Mouse (Mus musculus): ENCODE measurements around the gene Chd5.

Chd5 gene

DNA sequence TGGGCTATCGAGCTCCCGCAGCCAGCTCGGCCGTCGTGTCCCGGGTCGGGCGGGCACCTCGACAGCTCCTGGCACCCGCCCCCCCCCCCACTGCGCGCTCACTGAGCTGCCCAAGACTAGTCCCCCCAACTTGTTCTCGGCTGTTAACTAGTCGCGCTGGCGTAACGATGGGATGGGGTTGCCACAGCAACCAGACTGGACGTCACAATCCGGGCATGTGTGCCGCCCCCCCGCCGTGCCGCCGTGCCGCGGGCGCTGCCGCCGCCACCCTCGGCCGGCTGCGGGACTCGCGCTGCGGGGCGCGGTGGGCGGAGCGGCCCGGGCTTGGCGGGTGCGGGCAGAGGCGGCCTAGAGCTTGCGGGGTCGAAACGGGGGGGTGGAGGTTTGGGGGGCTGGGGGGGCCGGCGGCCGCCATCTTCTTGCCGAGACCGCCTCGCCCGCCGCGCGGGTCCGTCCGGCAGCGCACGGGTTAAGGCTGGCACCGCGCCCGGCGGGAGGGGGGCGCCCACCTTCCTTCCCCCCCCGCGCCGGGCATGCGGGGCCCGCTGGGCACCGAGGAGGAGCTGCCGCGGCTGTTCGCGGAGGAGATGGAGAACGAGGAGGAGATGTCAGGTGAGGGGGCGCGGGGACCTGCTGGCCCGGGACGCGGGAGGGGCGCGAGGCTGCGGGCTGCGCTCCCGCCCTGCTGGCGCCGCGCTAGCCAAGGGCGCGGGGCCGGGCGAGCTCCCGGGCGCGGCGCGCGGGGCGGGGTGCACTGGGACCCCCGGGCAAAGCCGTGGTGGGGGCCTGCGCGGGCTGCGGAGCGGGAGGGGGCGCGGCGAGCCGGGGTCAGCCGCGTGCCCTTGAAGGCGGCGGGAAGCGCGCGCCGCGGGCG, at the start of gene Chd5:
TSS of gene Chd5 (plus strand) at position 233 of the 874 bp plus-strand sequence.
- CTCF ChIA-PET: interaction anchor here (0.6 kb wide), 1 partner anchor 1823 kb away, joined by 3 read pairs; no protein-coding TSS in a partner anchor

DNA sequence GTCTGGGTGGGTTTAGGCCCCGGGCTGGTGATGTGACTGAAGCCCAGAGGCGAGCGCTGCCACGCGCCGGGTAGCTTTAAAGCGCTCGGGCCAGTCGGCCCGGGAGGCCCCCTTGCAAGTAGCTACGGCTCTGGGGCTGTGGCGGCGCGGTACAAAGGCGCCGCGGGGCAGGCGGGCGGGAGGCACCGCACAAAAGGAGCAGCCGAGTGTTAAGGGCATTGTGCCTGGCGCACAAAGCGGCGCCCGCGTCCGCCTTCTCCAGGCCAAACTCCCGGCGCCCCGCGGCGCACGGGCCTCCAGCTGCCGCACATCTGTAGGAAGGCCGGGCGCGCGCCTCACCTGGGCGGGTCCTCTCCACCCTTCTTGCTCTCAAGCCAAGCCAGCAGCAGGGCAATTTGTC, 48.1 kb upstream of the Chd5 start:
- CTCF ChIA-PET: no interaction called here

DNA sequence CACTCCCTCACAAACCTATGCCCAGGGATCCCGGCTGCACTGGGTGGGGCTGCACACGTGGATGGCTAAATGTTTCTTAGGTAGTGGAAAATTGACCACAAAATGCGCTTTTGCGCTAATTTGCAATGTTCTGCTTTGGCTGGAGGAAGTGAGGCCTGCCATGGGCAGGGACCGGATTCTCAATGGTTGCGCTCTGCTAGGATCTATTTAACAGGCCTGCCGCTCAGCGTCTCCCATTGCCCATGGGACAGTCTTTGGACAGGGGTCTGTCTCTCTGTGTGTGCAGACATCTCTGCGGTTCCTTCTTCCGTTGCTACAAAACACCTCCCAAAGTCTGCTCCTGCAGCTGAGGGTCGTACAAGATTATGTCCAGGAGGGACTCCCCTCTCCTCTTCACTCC, 47.5 kb upstream of the Chd5 start:
- CTCF ChIA-PET: no interaction called here

GRCm38 (mm10) chr4:152291562-152291961, 46.9 kb upstream of the Chd5 start, which contains the start of gene Hes3:
TSS of gene Hes3 (minus strand) at chr4:152291662.
- CTCF ChIA-PET: interaction anchor here (0.7 kb wide), 1 partner anchor 38 kb away, joined by 3 read pairs; no protein-coding TSS in a partner anchor

DNA sequence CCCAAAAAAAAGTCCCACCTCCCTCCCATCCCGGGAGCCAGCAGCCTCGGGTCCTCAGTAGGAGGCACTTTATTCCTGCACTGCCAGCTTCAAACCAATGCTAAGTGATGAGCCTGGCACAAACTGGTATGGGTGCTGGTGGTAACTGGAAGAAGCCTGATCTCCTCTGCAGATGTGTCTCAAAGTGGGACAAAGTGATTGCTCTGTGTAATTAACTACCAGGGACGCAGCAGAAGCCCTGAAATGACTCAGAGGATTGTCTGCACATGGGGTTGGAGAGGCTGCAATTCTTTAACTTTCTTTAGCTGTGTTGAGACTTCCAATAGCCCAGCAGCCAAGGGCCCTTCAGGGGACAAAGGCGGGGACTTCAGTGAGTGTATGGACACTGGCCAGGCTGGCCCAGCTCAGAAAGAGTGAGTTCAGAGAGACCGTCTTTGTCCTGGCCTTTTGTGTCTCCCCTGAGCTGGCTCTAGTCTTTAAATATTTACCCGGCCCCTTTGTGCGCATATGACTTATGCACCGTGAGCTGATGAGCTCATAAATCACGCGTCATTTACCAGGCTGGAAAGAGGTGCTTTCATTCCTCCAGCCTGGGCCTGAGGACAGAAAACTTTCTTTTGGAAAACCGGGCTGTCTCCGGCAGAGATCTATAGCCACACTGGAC, 46.2 kb upstream of the Chd5 start:
- CTCF ChIA-PET: interaction anchor here (0.7 kb wide), 1 partner anchor 38 kb away, joined by 3 read pairs; no protein-coding TSS in a partner anchor

- CTCF ChIA-PET: no interaction called here
These were observed 44.1 kb upstream of the Chd5 start for GRCm38 (mm10) chr4:152294188-152294929.

DNA sequence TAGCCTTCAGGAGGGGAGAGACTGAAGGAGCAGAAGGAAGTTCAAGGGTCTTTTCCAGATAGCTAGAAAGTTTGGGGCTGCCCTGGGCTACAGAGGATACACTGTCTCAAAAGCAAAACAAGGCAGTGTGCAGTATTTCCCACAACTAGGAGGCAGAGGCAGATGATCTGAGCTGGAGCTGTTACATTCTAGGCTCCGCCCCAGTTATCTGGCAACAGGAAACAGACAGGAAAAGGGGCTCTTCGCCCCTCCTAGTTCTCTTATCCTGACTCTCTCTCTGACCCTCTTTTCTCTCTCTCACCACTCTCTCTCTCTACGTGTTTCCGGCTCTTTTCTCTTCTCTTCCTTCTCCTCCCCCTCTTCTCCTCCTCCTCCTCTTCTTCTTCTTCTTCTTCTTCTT, 42.5 kb upstream of the Chd5 start:
- CTCF ChIA-PET: no interaction called here

- CTCF ChIA-PET: no interaction called here
These were observed 42.1 kb upstream of the Chd5 start for GRCm38 (mm10) chr4:152296371-152296770.

DNA sequence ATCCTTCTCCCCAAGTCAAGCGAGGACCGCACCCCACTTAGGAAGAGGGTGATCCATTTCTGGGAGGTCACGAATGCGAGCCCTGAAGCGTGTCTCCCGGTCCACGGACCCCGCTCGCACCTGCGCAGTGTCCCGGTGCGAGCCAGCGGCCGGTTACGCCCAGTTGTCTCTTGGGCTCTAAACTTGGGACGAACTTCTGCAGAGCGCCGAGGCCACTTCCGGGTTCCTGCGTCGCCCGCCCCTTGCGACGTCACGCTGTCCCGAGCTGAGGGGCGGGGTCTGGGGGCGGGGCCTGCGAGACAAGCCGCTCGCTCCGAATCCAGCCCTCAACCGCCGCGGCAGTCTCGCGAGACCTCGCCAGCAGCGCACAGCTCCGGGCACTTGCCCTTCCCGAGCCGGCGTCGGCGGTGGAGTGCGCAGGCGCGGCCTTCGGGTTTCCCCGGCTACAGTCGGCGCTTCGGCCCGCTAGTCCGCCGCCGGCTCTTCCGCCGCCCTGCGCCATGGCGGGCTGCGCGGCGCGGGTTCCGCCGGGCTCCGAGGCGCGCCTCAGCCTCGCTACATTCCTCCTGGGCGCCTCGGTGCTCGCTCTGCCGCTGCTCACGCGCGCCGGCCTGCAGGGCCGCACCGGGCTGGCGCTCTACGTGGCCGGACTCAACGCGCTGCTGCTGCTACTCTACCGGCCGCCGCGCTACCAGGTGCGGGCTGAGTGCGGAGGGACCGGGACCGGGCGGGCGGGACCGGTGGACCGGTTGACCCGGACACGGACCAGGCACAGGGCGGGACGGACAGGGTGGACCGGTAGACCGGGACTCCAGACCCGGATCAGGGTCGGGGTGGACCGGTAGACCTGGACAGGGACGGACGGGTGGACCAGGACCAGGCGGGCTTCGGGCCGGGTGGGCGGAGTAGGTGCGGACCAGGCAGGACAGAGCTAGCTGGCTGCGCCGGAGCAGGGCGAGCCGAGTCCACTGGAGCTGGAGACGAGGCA, 41.3 kb upstream of the Chd5 start, which contains the start of gene Icmt:
TSS of gene Icmt (plus strand) at position 354 of the 988 bp plus-strand sequence.
- CTCF ChIA-PET: no interaction called here

- CTCF ChIA-PET: no interaction called here
These were observed 39.6 kb upstream of the Chd5 start for GRCm38 (mm10) chr4:152298836-152299235.

DNA sequence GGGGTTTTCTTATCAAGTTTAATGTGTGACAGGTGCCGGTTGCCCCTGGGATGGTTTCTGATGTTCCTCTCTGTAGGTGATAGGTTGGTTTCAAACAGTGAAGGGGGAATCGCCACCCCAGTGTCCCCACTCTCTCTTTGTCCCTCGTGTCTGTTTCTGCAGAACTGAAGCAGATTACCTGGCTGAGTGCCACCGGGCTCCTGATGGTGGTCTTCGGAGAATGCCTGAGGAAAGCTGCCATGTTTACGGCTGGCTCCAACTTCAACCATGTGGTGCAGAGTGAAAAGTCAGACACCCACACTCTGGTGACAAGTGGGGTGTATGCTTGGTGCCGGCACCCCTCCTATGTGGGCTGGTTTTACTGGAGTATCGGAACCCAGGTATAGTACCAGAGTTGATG, 38.1 kb upstream of the Chd5 start:
- CTCF ChIA-PET: no interaction called here

GRCm38 (mm10) chr4:152302012-152302411, 36.4 kb upstream of the Chd5 start:
- CTCF ChIA-PET: no interaction called here

- CTCF ChIA-PET: no interaction called here
These were observed 35.3 kb upstream of the Chd5 start for GRCm38 (mm10) chr4:152303172-152303571.

DNA sequence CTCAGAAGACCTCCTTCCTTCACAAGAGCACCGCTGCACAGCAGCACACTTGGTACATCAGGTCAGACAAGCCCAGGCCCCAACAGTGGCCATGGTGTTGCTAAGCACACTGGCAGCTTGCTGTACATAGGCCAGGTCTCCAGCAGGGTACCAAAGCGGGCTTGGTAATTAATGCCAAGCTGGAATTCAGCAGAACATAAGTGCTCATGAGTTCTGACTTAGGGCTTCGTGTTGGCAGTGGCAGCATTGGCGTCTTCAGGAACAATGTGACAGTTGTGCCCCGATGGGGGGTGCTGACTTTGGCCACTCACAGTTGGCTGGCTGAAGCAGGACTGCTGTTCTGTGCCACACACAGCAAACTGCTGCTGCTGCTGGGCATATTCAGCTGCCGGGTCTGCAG, 33.8 kb upstream of the Chd5 start:
- CTCF ChIA-PET: no interaction called here

- CTCF ChIA-PET: no interaction called here
These were observed 32.5 kb upstream of the Chd5 start for GRCm38 (mm10) chr4:152305991-152306390.

GRCm38 (mm10) chr4:152307542-152307941, 30.9 kb upstream of the Chd5 start:
- CTCF ChIA-PET: no interaction called here

DNA sequence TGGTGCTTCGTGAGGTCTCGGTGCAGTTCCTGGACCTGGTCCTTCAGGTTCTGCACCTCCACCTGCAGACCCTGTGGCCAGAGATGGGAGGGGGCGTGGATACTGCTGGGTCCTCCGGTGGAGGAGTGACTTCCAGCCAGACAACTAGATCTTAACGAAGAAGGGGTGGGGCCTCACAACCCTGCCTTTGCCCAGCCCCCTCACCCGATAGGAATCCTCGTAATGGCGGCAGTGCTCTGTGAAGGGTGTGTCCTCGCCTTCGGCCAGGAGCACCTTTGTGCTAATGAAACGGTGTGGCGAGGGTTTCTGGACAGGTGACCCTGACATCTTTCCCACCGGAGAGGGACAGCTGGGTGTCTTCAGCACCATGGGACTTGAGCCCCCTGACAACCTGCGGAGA, 26.3 kb upstream of the Chd5 start:
- CTCF ChIA-PET: no interaction called here

DNA sequence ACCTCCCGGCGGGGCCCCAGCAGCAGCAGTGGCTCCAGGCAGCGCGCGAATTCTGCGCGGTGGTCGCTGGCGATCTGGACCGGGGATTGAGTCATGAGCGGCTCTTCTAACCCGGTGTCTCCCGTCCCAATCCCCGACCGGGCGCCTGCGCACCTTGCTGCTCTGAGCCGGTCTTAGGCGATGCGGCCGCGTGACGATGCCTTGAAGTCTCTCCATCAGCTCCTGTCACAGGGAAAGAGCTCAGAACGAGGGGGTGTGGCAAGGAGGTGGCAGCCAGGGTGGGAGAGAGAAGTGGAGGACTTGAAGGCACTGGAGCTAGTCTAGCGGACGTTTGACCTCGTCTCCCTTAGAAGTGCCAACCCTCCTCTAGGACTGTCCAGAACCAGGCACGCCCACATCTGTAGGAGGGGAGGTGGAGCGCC, 25.2 kb upstream of the Chd5 start:
- CTCF ChIA-PET: no interaction called here

- CTCF ChIA-PET: interaction anchor here (0.5 kb wide), 1 partner anchor 84 kb away, joined by 4 read pairs; no protein-coding TSS in a partner anchor
These were observed 24.5 kb upstream of the Chd5 start for GRCm38 (mm10) chr4:152313934-152314333.

DNA sequence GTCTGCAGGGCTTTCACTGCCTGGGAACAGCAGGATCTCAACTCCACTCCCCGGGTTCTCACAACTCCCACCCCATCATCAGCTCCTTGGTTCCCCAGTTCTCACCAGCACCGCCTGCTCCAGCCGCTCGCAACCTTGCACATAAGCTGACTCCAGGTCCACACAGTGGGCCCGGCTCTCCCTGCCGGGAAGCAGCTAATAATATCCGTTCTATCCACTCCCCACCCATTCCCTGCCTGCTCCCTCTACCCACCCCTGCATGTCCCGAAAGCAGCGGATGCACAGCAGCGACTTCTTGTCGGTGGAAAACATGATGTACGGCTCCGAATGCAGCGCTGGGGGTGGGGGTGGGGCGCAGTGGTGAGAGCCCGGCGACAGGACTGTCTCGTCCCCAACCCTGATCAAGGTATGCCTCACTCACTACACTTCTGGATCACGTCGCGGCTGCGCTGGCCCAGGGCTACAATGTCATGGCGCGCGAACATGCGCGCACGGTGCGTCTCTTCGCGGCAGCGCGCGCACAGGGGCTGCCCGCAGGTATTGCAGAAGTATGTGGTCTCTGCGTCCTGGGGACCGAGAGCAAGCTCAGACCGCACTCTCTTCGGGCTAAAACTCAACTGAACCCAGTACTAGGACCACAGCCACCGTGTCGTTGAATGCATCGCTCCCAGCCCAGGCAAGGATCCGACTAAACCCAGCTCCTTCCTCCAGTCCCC, 22.8 kb upstream of the Chd5 start:
- CTCF ChIA-PET: no interaction called here

Measured in spleen, embryonic (tissue).